Mouse (Mus musculus) small intestine, adult 2 months (tissue): ENCODE data around the gene Lmcd1.

Experiments
- CTCF ChIP-seq: fragments of 200-500 bp; IDR thresholded peaks from 2 replicates; pipeline ENCODE4 v1.5.1; 2012; ENCODE audit warnings: low read depth, mild to moderate bottlenecking, control low read depth, inconsistent platforms, low read length, moderate library complexity, mixed read lengths; ENCODE audit not compliant: insufficient replicate concordance, insufficient read length; ENCODE audit errors: extremely low read depth
- POLR2A ChIP-seq: fragments of 200-500 bp; IDR thresholded peaks from 2 replicates; pipeline ENCODE4 v1.6.1; 2012; ENCODE audit warnings: low read depth, mild to moderate bottlenecking, control low read depth, inconsistent platforms, low read length, moderate library complexity

GRCm38 (mm10) chr6:112273501-112274205 is at the start of gene Lmcd1:
- no peak for TF ChIP-seq CTCF
- peak; percentile 79 for TF ChIP-seq POLR2A
